Mouse (Mus musculus) liver, postnatal 0 days (tissue): ENCODE measurements at regions not wholly inside any gene's neighbourhood (a gene's known extent, or its start where the extent isn't known, plus 50 kb on each side); places are given as distances from the start of the nearest gene placed in this dataset.

ENCODE experiments used
- CTCF ChIP-seq: sonication (generic); IDR thresholded peaks from 2 replicates; pipeline ENCODE4 v1.5.1; 2016; ENCODE audit warnings: antibody characterized with exemption, low read depth
- EP300 ChIP-seq: IDR thresholded peaks from 2 replicates; pipeline ENCODE4 v1.6.1; 2016; ENCODE audit warnings: antibody characterized with exemption, low read depth, mild to moderate bottlenecking

DNA sequence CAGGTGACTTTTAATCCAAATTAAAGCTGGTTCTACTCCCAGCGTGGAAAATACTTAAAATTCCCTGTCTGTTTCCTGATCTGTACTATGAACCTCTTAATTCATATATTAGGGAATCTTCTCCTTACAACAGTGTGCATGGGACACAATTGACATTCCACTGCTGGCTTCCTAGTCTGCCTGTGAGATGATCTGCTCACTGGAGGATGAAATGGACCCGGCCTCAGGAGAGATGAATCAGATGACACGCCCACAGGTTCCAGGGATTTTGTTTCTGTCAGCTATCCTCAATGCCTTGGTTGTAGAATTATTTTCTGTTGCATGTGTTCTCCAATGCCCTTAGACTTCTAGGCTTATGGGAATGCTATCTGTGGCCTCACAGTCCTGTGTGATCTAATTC is 231.9 kb upstream of the Ntm start:
- TF ChIP-seq CTCF (no peak), EP300 (no peak)
